Mouse (Mus musculus) lung, postnatal 0 days (tissue): ENCODE data around the gene Col9a3. TPM values are rescaled to one million over a fixed set of nuclear protein-coding genes. Genes with fewer than 3 reads are reported as not detected.

Source experiments
- ATAC-seq: fragments of 200-750 bp; cut with Nextera tagmentation; 2 replicates; pipeline ENCODE4 v1.8.0; 2017; ENCODE audit warnings: moderate library complexity
- DNase-seq: peaks from one replicate; pipeline ENCODE4 v3.0.0-alpha.2; 2016; ENCODE audit warnings: low spot score
- H3K27ac ChIP-seq: fragments of 300-500 bp; sonication (generic); 2 replicates; pipeline ENCODE4 v1.5.1; 2014; ENCODE audit warnings: antibody characterized with exemption, mild to moderate bottlenecking, low read length, mixed read lengths
- H3K27me3 ChIP-seq: fragments of 300-500 bp; sonication (generic); replicated peaks from 2 replicates; pipeline ENCODE4 v1.6.1; 2014; ENCODE audit warnings: low read length, mixed read lengths; ENCODE audit not compliant: insufficient read depth
- H3K36me3 ChIP-seq: fragments of 300-500 bp; sonication (generic); 2 replicates; pipeline ENCODE4 v1.6.1; 2014; ENCODE audit warnings: low read length, mixed read lengths; ENCODE audit not compliant: insufficient read depth
- H3K4me1 ChIP-seq: fragments of 300-500 bp; sonication (generic); 2 replicates; pipeline ENCODE4 v1.6.1; 2014; ENCODE audit warnings: antibody characterized with exemption, low read depth, low read length, mixed read lengths; ENCODE audit not compliant: insufficient read depth
- H3K4me2 ChIP-seq: fragments of 300-500 bp; sonication (generic); replicated peaks from 2 replicates; pipeline ENCODE4 v1.6.1; 2014; ENCODE audit warnings: low read depth, mild to moderate bottlenecking, low read length, moderate library complexity, mixed read lengths
- H3K4me3 ChIP-seq: fragments of 300-500 bp; sonication (generic); 2 replicates; pipeline ENCODE4 v1.5.1; 2014; ENCODE audit warnings: low read depth, low read length
- H3K9ac ChIP-seq: fragments of 300-500 bp; sonication (generic); replicated peaks from 2 replicates; pipeline ENCODE4 v1.6.1; 2014; ENCODE audit warnings: low read depth, mild to moderate bottlenecking
- H3K9me3 ChIP-seq: fragments of 300-500 bp; sonication (generic); 2 replicates; pipeline ENCODE4 v1.6.1; 2016; ENCODE audit warnings: low read length, mixed read lengths
- CTCF ChIP-seq: IDR thresholded peaks from 2 replicates; pipeline ENCODE4 v1.5.1; 2016; ENCODE audit warnings: antibody characterized with exemption, mild to moderate bottlenecking
- EP300 ChIP-seq: IDR thresholded peaks from 2 replicates; pipeline ENCODE4 v1.6.1; 2016; ENCODE audit warnings: antibody characterized with exemption, mild to moderate bottlenecking, control low read depth
- WGBS: fragments of 180-500 bp; shearing (Covaris S2); extraction: QIAGEN DNeasy Blood & Tissue Kit; methylation state at CpG from one replicate; pipeline ENCODE4 v1.1.7; 2014; 5-methylcytosine and 5-hydroxymethylcytosine counted together
- polyA plus RNA-seq: library from polyadenylated mRNA; unstranded; fragments of >200 nt; fragmentation: Nextera tagmentation; extraction: Ambion mirVana; gene quantifications from 2 replicates; pipeline ENCODE4 v1.2.1, GENCODE M21; 2015

Gene Col9a3
- 0.30 and 0.33 TPM in 2 replicates for polyA plus RNA-seq

DNA sequence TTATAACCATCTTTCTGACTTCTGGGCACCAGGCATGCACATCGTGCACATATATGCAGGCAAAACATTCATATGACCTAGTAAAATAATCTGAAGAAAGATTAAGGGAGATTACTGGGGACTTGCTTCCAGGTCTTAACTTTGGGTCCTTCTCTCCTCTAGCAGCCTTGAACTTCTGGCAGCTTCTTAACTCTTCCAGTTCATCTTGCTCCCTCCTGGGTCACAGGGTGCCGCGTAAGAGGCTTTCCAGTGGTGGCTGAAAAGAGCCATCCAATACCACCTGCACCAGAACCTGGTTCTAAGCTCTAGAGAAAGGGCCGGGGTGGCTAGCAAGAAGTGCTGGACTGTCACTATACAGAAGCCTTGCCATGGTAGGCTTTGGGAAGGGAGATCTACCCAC, at the start of gene Col9a3:
Gene Col9a3 (plus strand): TSS at position 301 of the 400 bp plus-strand sequence.
- no peaks in the 10 kb centered on the region for H3K4me1 ChIP-seq
- no peaks in the 10 kb centered on the region for H3K9me3 ChIP-seq
- no peak within 1 kb of the TSS; the same call in 1 of the 2 replicates for H3K4me3 ChIP-seq
- no peak for ATAC-seq
- H3K36me3 ChIP-seq: 0 out of 2 replicates have a peak, but pooled peaks cover 16% of the 10 kb centered on the region
- H3K27me3 ChIP-seq: no peaks in the 10 kb centered on the region; the same call in 1 of the 2 replicates
- DNase-seq: no peak
- TF ChIP-seq EP300 (no peak), CTCF (no peak)
- no peak within 1 kb of the TSS for H3K9ac ChIP-seq
- 40% methylated on average over 4 of the region's 4 CpGs for WGBS
- H3K27ac ChIP-seq: no peak within 1 kb of the TSS
- H3K4me2 ChIP-seq: no peak within 1 kb of the TSS

DNA sequence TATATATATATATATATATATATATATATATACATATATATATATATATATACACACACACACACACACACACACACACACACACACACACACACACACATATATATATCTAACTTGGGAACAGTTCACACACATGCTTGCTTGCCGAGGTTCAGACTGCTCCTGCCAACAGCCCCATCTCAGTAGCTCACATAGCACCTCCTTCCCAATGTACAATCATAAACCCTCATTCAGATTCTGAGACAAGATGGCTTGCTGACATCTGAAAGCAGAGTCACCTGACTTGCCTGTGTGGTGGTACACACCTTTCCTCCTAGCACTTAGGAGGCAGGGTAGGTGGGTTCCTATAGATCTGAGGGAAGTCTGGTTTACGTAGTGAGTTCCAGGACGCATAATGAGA, 45.2 kb upstream of the Col9a3 start:
- H3K9ac ChIP-seq: no peak overlapping the region
- no peaks in the 10 kb centered on the region for H3K4me1 ChIP-seq
- TF ChIP-seq EP300 (no peak), CTCF (no peak)
- DNase-seq (no peak), ATAC-seq (no peak)
- no peak overlapping the region for H3K4me3 ChIP-seq
- 62% methylated on average over 3 of the region's 3 CpGs for WGBS
- no peak overlapping the region for H3K4me2 ChIP-seq
- H3K27me3 ChIP-seq: no peaks in the 10 kb centered on the region
- no peak overlapping the region for H3K27ac ChIP-seq
- no peaks in the 10 kb centered on the region for H3K36me3 ChIP-seq
- H3K9me3 ChIP-seq: no peaks in the 10 kb centered on the region

DNA sequence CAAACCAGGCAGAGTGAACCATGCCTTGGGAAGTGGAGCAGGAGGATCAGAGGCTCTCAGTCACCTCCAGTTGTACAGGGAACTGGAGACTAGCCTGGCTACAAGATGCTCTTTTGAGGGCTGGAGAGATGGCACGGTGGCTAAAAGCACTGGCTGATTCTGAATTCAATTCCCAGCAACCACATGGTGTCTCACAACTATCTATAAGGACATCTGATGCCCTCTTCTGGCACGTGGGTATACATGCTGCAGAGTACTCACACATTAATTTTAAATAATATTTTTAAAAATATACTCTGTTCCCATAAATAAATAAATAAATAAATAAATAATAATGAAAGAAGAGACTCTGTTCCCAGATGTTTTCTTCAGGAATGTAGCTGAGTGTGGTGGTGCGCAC, 42.4 kb upstream of the Col9a3 start:
- Histone ChIP-seq H3K9me3 (no peaks in the 10 kb centered on the region), H3K27me3 (no peaks in the 10 kb centered on the region), H3K4me1 (no peaks in the 10 kb centered on the region), H3K4me3 (no peak overlapping the region), H3K27ac (no peak overlapping the region), H3K9ac (no peak overlapping the region), H3K36me3 (no peaks in the 10 kb centered on the region), H3K4me2 (no peak overlapping the region)
- DNase-seq: no peak
- WGBS: 52% methylated on average over 3 of the region's 3 CpGs
- no peak for ATAC-seq
- no peak for TF ChIP-seq EP300
- peak; percentile 35 for TF ChIP-seq CTCF

DNA sequence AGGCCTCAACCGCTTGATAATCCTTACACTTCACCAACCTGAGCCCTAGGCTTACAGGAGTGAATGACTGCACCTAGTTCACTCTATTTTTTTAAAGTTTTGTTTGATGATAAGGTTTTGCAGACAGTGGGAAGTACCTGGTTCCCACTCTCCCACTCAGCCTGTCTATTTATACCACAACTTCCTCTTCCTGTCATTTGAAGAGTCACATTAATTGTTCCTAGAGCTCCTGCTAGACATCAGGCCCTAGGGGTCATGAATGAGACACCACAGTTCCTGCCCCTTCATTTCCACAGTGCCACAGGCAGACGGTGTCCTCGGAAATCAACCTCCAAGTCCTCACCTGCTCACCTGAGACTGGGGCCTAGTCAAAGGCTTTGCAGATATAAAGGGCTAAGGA, 41.1 kb upstream of the Col9a3 start:
- no peak overlapping the region for H3K4me2 ChIP-seq
- H3K36me3 ChIP-seq: no peaks in the 10 kb centered on the region
- no peak for DNase-seq
- WGBS: 52% methylated on average over 3 of the region's 3 CpGs
- ATAC-seq: no peak
- no peak overlapping the region for H3K27ac ChIP-seq
- no peak for TF ChIP-seq CTCF
- TF ChIP-seq EP300: no peak
- H3K4me1 ChIP-seq: no peaks in the 10 kb centered on the region
- no peaks in the 10 kb centered on the region for H3K27me3 ChIP-seq
- H3K9ac ChIP-seq: no peak overlapping the region
- H3K9me3 ChIP-seq: no peaks in the 10 kb centered on the region
- no peak overlapping the region for H3K4me3 ChIP-seq

DNA sequence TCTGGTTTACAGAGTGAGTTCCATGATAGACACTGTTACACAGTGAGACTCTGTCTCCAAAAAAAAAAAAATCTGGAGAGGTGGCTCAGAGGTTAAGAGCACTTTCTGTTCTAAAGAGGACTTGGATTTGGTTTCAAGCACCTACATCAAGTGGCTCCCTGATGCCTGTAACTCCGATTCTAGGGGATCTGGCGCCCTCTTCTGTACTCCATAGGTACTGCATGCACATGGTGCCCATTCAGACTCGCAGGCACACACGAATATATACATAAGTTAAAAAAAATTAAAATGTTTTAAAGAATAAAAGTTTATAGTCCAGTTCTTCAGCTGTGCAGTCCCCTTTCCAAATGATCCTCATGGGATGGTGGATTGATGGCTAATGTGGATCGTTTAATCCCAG, 37.3 kb upstream of the Col9a3 start:
- Histone ChIP-seq H3K27me3 (no peaks in the 10 kb centered on the region), H3K4me1 (no peaks in the 10 kb centered on the region), H3K9ac (no peak overlapping the region), H3K36me3 (no peaks in the 10 kb centered on the region), H3K4me3 (no peak overlapping the region), H3K27ac (no peak overlapping the region), H3K9me3 (no peaks in the 10 kb centered on the region), H3K4me2 (no peak overlapping the region)
- no peak for ATAC-seq
- WGBS: 57% methylated on average over 5 of the region's 5 CpGs
- TF ChIP-seq EP300 (no peak), CTCF (peak; percentile 56)
- no peak for DNase-seq

DNA sequence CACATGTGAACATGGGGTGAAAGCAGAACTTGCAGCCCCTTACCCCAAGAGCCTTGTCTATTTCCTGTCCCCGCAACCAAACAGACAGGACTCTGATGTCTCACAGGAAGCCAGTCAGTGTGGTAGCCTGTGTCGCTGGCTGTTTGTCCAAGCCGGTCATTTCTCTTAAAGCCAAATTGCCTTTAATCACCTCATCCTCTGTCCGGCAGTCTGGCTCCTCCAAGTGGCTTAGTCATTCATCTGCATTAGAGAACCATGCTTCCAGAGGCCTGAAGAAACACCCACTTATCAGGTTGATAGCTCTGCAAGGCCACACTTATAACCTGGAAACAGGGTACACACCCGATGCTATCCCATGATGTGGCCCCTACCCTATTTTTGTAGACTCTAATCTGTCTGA, 35.4 kb upstream of the Col9a3 start:
- DNase-seq (no peak), ATAC-seq (no peak)
- no peaks in the 10 kb centered on the region for H3K27me3 ChIP-seq
- H3K4me2 ChIP-seq: no peak overlapping the region
- WGBS: 36% methylated on average over 5 of the region's 5 CpGs
- H3K9ac ChIP-seq: no peak overlapping the region
- H3K4me3 ChIP-seq: no peak overlapping the region
- H3K9me3 ChIP-seq: no peaks in the 10 kb centered on the region
- no peaks in the 10 kb centered on the region for H3K36me3 ChIP-seq
- H3K27ac ChIP-seq: no peak overlapping the region
- TF ChIP-seq CTCF (no peak), EP300 (no peak)
- no peaks in the 10 kb centered on the region for H3K4me1 ChIP-seq

DNA sequence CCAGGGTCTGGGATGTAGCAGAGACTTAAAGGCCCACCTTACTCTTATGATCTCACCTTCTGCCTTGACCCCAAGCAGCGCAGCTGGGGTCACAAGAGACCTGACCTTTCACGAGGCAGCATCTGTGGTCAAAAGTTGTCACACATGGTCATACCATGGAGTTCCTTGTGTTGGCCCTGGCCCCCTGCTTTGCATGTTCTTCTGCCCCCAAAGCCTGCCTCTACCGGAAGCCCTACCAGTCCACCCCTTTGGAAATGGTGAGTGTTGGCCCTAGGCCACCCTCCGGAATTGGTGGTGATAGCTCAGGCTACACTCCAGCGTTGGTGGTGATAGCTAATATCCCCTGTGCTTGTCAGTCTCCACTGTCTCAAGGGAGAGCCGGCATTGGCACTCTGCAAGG, 34.3 kb upstream of the Col9a3 start:
- Histone ChIP-seq H3K36me3 (no peaks in the 10 kb centered on the region), H3K27me3 (no peaks in the 10 kb centered on the region), H3K9ac (no peak overlapping the region), H3K4me3 (no peak overlapping the region), H3K27ac (no peak overlapping the region), H3K4me2 (no peak overlapping the region), H3K9me3 (no peaks in the 10 kb centered on the region), H3K4me1 (no peaks in the 10 kb centered on the region)
- WGBS: 58% methylated on average over 6 of the region's 6 CpGs
- DNase-seq: no peak
- TF ChIP-seq EP300: no peak
- no peak for TF ChIP-seq CTCF
- ATAC-seq: no peak
